Mouse (Mus musculus): Measurements from ENCODE around the gene Wwc2.

Gene Wwc2

GRCm38 (mm10) chr8:47989655-47990385 is 904 bp downstream of the Wwc2 start:
- in situ Hi-C loops (cut with MboI, MseI): no loop called here

GRCm38 (mm10) chr8:47989211-47989610 is 1.5 kb downstream of the Wwc2 start:
- in situ Hi-C loops (cut with MboI, MseI): no loop called here

- in situ Hi-C loops (cut with MboI, MseI): no loop called here
Measured at GRCm38 (mm10) chr8:47988111-47988510, 2.6 kb downstream of the Wwc2 start.

GRCm38 (mm10) chr8:47985644-47986043 is 5.1 kb downstream of the Wwc2 start:
- in situ Hi-C loops (cut with MboI, MseI): no loop called here

GRCm38 (mm10) chr8:47985243-47985642 is 5.5 kb downstream of the Wwc2 start:
- in situ Hi-C loops (cut with MboI, MseI): no loop called here

GRCm38 (mm10) chr8:47981075-47981474 is 9.6 kb downstream of the Wwc2 start:
- in situ Hi-C loops (cut with MboI, MseI): no loop called here

GRCm38 (mm10) chr8:47979876-47980275 is 10.8 kb downstream of the Wwc2 start:
- in situ Hi-C loops (cut with MboI, MseI): no loop called here

- in situ Hi-C loops (cut with MboI, MseI): no loop called here
Measured at GRCm38 (mm10) chr8:47978755-47979154, 12.0 kb downstream of the Wwc2 start.

GRCm38 (mm10) chr8:47974963-47975314 is 15.8 kb downstream of the Wwc2 start:
- in situ Hi-C loops (cut with MboI, MseI): no loop called here

GRCm38 (mm10) chr8:47974138-47974962 is 16.4 kb downstream of the Wwc2 start:
- in situ Hi-C loops (cut with MboI, MseI): no loop called here

- in situ Hi-C loops (cut with MboI, MseI): no loop called here
Measured at GRCm38 (mm10) chr8:47971121-47971520, 19.6 kb downstream of the Wwc2 start.

GRCm38 (mm10) chr8:47970576-47970975 is 20.1 kb downstream of the Wwc2 start:
- in situ Hi-C loops (cut with MboI, MseI): no loop called here

- in situ Hi-C loops (cut with MboI, MseI): loop anchor here (10.0 kb wide), 1 partner anchor 1498 kb away; no protein-coding TSS in a partner anchor
Measured at GRCm38 (mm10) chr8:47967045-47967920, 23.4 kb downstream of the Wwc2 start.

GRCm38 (mm10) chr8:47962484-47962883 is 28.2 kb downstream of the Wwc2 start:
- in situ Hi-C loops (cut with MboI, MseI): loop anchor here (10.0 kb wide), 1 partner anchor 1502 kb away; no protein-coding TSS in a partner anchor

- in situ Hi-C loops (cut with MboI, MseI): loop anchor here (10.0 kb wide), 1 partner anchor 1503 kb away; no protein-coding TSS in a partner anchor
Measured at GRCm38 (mm10) chr8:47962005-47962404, 28.7 kb downstream of the Wwc2 start.

GRCm38 (mm10) chr8:47957560-47957959 is 33.2 kb downstream of the Wwc2 start:
- in situ Hi-C loops (cut with MboI, MseI): no loop called here

GRCm38 (mm10) chr8:47951380-47951932 is 39.3 kb downstream of the Wwc2 start:
- in situ Hi-C loops (cut with MboI, MseI): loop anchor here (5.0 kb wide), 1 partner anchor 79 kb away; no protein-coding TSS in a partner anchor

GRCm38 (mm10) chr8:47948836-47949235 is 41.9 kb downstream of the Wwc2 start:
- in situ Hi-C loops (cut with MboI, MseI): no loop called here

- in situ Hi-C loops (cut with MboI, MseI): no loop called here
Measured at GRCm38 (mm10) chr8:47947672-47948618, 42.8 kb downstream of the Wwc2 start.

GRCm38 (mm10) chr8:47943049-47943448 is 47.7 kb downstream of the Wwc2 start:
- in situ Hi-C loops (cut with MboI, MseI): no loop called here

All from T-helper 1 cell (primary cell).